Mouse (Mus musculus): ENCODE results near the gene Gm20838.

The Gm20838 gene

DNA sequence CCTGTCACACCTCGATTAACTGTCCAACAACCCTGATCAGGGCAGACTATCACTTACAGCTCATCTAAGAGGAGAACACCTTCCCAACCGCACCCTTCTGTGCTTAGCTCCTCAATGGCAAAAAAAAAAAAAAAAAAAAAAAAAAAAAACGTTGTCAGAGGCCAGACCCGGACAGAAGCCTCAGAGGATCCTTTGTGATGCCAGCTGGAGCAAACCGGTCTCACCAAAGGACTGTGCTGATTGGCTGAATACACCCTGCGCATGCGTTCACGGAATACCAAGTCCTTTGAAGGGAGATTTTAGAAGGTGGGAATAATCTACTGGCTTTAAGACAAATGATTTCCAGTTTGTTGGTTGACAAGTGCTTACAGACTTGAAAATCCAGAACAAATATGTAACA, at the start of gene Gm20838:
Gene Gm20838, minus strand, starts transcription at position 101 of the 400 bp plus-strand sequence.
- WGBS: no CpG with 5 or more reads among the region's 8 CpGs

All from cerebral cortex, adult 2 months (tissue).